Mouse (Mus musculus) myocyte (in vitro differentiated cells): ENCODE measurements around the gene Rnf187. TPM values are rescaled to one million over a fixed set of nuclear protein-coding genes. Genes with fewer than 3 reads are reported as not detected.

Source experiments
- H3K27me3 ChIP-seq: one replicate; pipeline ENCODE4 v1.6.1; 2011; ENCODE audit not compliant: control insufficient read depth, insufficient read depth, insufficient read length
- H3K36me3 ChIP-seq: one replicate; pipeline ENCODE4 v1.6.1; 2011; ENCODE audit not compliant: control insufficient read depth, insufficient read depth
- H3K4me2 ChIP-seq: one replicate; pipeline ENCODE4 v1.6.1; 2011; ENCODE audit warnings: low read depth, control low read depth
- H3K4me3 ChIP-seq: one replicate; pipeline ENCODE4 v1.5.1; 2011; ENCODE audit warnings: mild to moderate bottlenecking, control low read depth, moderate library complexity
- H3K79me2 ChIP-seq: one replicate; pipeline ENCODE4 v1.6.1; 2011; ENCODE audit not compliant: control insufficient read depth, insufficient read depth
- H3ac ChIP-seq: one replicate; pipeline ENCODE4 v1.6.1; 2011; ENCODE audit not compliant: control insufficient read depth, insufficient read length
- CEBPB ChIP-seq: IDR thresholded peaks from 2 replicates; pipeline ENCODE4 v1.6.1; 2011; ENCODE audit warnings: mild to moderate bottlenecking, moderate library complexity; ENCODE audit not compliant: poor library complexity, insufficient read depth, severe bottlenecking
- E2F4 ChIP-seq: IDR thresholded peaks from one replicate; pipeline ENCODE4 v1.6.1; 2011; ENCODE audit warnings: mild to moderate bottlenecking, control low read depth, moderate library complexity; ENCODE audit not compliant: insufficient read depth
- MAX ChIP-seq: IDR thresholded peaks from one replicate; pipeline ENCODE4 v1.6.1; 2011; ENCODE audit warnings: low read depth, mild to moderate bottlenecking, control low read depth
- MYOD1 ChIP-seq, 3 experiments: IDR thresholded peaks; one replicate each; pipeline ENCODE4 v1.6.1; 2011; ENCODE audit warnings: control low read depth in 2 of 3, low read depth in 2 of 3, mild to moderate bottlenecking in 2 of 3, moderate library complexity in 1 of 3; ENCODE audit not compliant: insufficient read length in 2 of 3, control insufficient read depth in 1 of 3
- MYOG ChIP-seq, 3 experiments: IDR thresholded peaks; one replicate each; pipeline ENCODE4 v1.6.1; 2011; ENCODE audit warnings: control low read depth in 2 of 3, low read depth in 2 of 3, mild to moderate bottlenecking in 2 of 3; ENCODE audit not compliant: insufficient read length in 2 of 3, control insufficient read depth in 1 of 3, insufficient read depth in 1 of 3
- POLR2A ChIP-seq: IDR thresholded peaks from one replicate; pipeline ENCODE4 v1.6.1; 2011; ENCODE audit warnings: low read depth, mild to moderate bottlenecking, control low read depth, moderate library complexity; ENCODE audit not compliant: insufficient read length
- POLR2AphosphoS2 ChIP-seq: IDR thresholded peaks from one replicate; pipeline ENCODE4 v1.6.1; 2011; ENCODE audit warnings: low read depth, control low read depth; ENCODE audit not compliant: insufficient read length
- REST ChIP-seq: IDR thresholded peaks from one replicate; pipeline ENCODE4 v1.6.1; 2011; ENCODE audit warnings: mild to moderate bottlenecking, control low read depth, moderate library complexity; ENCODE audit not compliant: insufficient read depth, insufficient read length
- SRF ChIP-seq: IDR thresholded peaks from one replicate; pipeline ENCODE4 v1.6.1; 2011; ENCODE audit warnings: low read depth; ENCODE audit not compliant: control insufficient read depth, insufficient read length
- TCF12 ChIP-seq: IDR thresholded peaks from one replicate; pipeline ENCODE4 v1.6.1; 2011; ENCODE audit warnings: mild to moderate bottlenecking, control low read depth; ENCODE audit not compliant: poor library complexity, insufficient read depth, severe bottlenecking
- TCF3 ChIP-seq: IDR thresholded peaks from one replicate; pipeline ENCODE4 v1.6.1; 2011; ENCODE audit warnings: low read depth, control low read depth; ENCODE audit not compliant: insufficient read length
- USF1 ChIP-seq: IDR thresholded peaks from one replicate; pipeline ENCODE4 v1.6.1; 2011; ENCODE audit warnings: low read depth, mild to moderate bottlenecking, control low read depth, moderate library complexity
- polyA plus RNA-seq: library from polyadenylated mRNA; unstranded; fragments of >200 nt; fragmentation: generic; extraction: Trizol; gene quantifications from one replicate; pipeline ENCODE4 v1.2.1, GENCODE M21; 2012; ENCODE audit warnings: missing spikeins

Gene Rnf187
- polyA plus RNA-seq, 1 experiment, result 197 TPM

- no peaks in the 10 kb centered on the region for H3K79me2 ChIP-seq
- H3K4me3 ChIP-seq, result no peak overlapping the region
- no peak overlapping the region for H3K4me2 ChIP-seq
- no peaks in the 10 kb centered on the region for H3K27me3 ChIP-seq
- no peaks in the 10 kb centered on the region for H3K36me3 ChIP-seq
- no peak for TF ChIP-seq E2F4
- no peak for TF ChIP-seq POLR2AphosphoS2
- no peak for TF ChIP-seq TCF3
- TF ChIP-seq TCF12, result no peak
- TF ChIP-seq CEBPB, result no peak
- TF ChIP-seq MYOD1 (IDR thresholded peaks at IDR 0.05; ENCODE audit: control insufficient read depth in 1 of 3, insufficient read length in 2 of 3, low read depth in 2 of 3), result no peak
- TF ChIP-seq MAX, result no peak
- no peak for TF ChIP-seq USF1
- no peak for TF ChIP-seq REST
- TF ChIP-seq POLR2A, result no peak
- no peak for TF ChIP-seq SRF
- TF ChIP-seq MYOG (IDR thresholded peaks at IDR 0.05; ENCODE audit: control insufficient read depth in 1 of 3, insufficient read depth in 1 of 3, insufficient read length in 2 of 3, low read depth in 2 of 3), result no peak
- no peak overlapping the region for H3ac ChIP-seq
Measured at GRCm38 (mm10) chr11:58913776-58914175, 24.9 kb downstream of the Rnf187 start.

GRCm38 (mm10) chr11:58904838-58905237 lies 33.9 kb downstream of the Rnf187 start:
- Histone ChIP-seq H3K79me2 (peaks cover 8% of the 10 kb centered on the region), H3K36me3 (no peaks in the 10 kb centered on the region), H3K4me3 (peak overlapping the region; percentile 60), H3K27me3 (no peaks in the 10 kb centered on the region), H3ac (no peak overlapping the region), H3K4me2 (peak overlapping the region; percentile 98)
- TF ChIP-seq E2F4 (no peak), POLR2AphosphoS2 (no peak), MAX (no peak), REST (no peak), USF1 (no peak), SRF (no peak), TCF3 (no peak), CEBPB (no peak), TCF12 (no peak), POLR2A (no peak), MYOD1 (IDR thresholded peaks at IDR 0.05; ENCODE audit: control insufficient read depth in 1 of 3, insufficient read length in 2 of 3, low read depth in 2 of 3) (no peak), MYOG (IDR thresholded peaks at IDR 0.05; ENCODE audit: control insufficient read depth in 1 of 3, insufficient read depth in 1 of 3, insufficient read length in 2 of 3, low read depth in 2 of 3) (no peak)

- peak overlapping the region; percentile 5 for H3ac ChIP-seq
- H3K4me3 ChIP-seq, result peak overlapping the region; percentile 60
- peaks cover 8% of the 10 kb centered on the region for H3K79me2 ChIP-seq
- peak overlapping the region; percentile 98 for H3K4me2 ChIP-seq
- no peaks in the 10 kb centered on the region for H3K36me3 ChIP-seq
- no peak for TF ChIP-seq CEBPB
- no peak for TF ChIP-seq POLR2AphosphoS2
- no peaks in the 10 kb centered on the region for H3K27me3 ChIP-seq
Measured at GRCm38 (mm10) chr11:58904410-58904718, 34.4 kb downstream of the Rnf187 start.

GRCm38 (mm10) chr11:58903511-58904409 lies 35.0 kb downstream of the Rnf187 start, which contains the start of gene Zfp39:
Zfp39 (minus strand) TSS chr11:58904225.
- H3K36me3 ChIP-seq, result no peaks in the 10 kb centered on the region
- H3K79me2 ChIP-seq, result peaks cover 8% of the 10 kb centered on the region
- H3K4me2 ChIP-seq, result peak within 1 kb of the TSS; percentile 98
- TF ChIP-seq REST, result no peak
- no peak for TF ChIP-seq E2F4
- TF ChIP-seq MYOD1 (IDR thresholded peaks at IDR 0.05; ENCODE audit: control insufficient read depth in 1 of 3, insufficient read length in 2 of 3, low read depth in 2 of 3), result peak in 1 of 3 experiments; percentile 11
- TF ChIP-seq TCF12, result no peak
- TF ChIP-seq CEBPB, result no peak
- peak; percentile 68 for TF ChIP-seq POLR2AphosphoS2
- TF ChIP-seq POLR2A, result peak; percentile 94
- TF ChIP-seq USF1, result no peak
- TF ChIP-seq TCF3, result no peak
- TF ChIP-seq SRF, result no peak
- TF ChIP-seq MAX, result no peak
- TF ChIP-seq MYOG (IDR thresholded peaks at IDR 0.05; ENCODE audit: control insufficient read depth in 1 of 3, insufficient read depth in 1 of 3, insufficient read length in 2 of 3, low read depth in 2 of 3), result peak in 1 of 3 experiments; percentile 49
- peak within 1 kb of the TSS; percentile 60 for H3K4me3 ChIP-seq
- H3ac ChIP-seq, result peak within 1 kb of the TSS; percentile 5
- no peaks in the 10 kb centered on the region for H3K27me3 ChIP-seq

- Histone ChIP-seq H3K4me2 (no peak overlapping the region), H3K27me3 (no peaks in the 10 kb centered on the region), H3K4me3 (no peak overlapping the region), H3ac (no peak overlapping the region), H3K79me2 (peaks cover 8% of the 10 kb centered on the region), H3K36me3 (peaks cover 5% of the 10 kb centered on the region)
- TF ChIP-seq REST, result no peak
- no peak for TF ChIP-seq POLR2A
- no peak for TF ChIP-seq MAX
- TF ChIP-seq USF1, result no peak
- no peak for TF ChIP-seq MYOD1 (IDR thresholded peaks at IDR 0.05; ENCODE audit: control insufficient read depth in 1 of 3, insufficient read length in 2 of 3, low read depth in 2 of 3)
- TF ChIP-seq CEBPB, result no peak
Measured at GRCm38 (mm10) chr11:58901080-58901479, 37.6 kb downstream of the Rnf187 start.
